Mouse (Mus musculus) c-Kit-positive CD71-positive TER-119-positive erythroid progenitor cells, embryonic 14.5 days (primary cell): Measurements from ENCODE around the gene Ttc23.

Experiments
- DNase-seq: peaks from one replicate; pipeline ENCODE4 v3.0.0-alpha.2; 2013; ENCODE audit warnings: low spot score

Gene Ttc23

DNA sequence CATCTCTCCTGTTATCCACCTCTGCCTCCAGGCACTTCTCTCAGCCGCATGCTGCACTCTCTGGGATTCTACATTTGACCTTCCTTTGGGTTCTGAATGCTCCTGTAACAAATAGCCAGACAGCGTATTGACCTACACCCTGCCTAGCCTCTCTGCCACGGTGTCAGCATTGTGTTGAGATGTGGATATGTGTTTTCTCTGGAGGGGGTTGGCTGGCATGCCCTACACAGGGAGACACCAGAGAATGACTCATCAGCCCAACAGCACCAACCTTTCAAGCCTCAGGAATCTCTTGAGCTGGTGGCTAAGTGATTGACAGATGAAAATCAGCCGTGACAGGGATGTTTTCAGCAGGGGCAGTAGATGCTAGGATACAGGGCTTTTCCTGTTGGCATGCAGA lies 153.8 kb downstream of the Ttc23 start:
- DNase-seq: no peak

DNA sequence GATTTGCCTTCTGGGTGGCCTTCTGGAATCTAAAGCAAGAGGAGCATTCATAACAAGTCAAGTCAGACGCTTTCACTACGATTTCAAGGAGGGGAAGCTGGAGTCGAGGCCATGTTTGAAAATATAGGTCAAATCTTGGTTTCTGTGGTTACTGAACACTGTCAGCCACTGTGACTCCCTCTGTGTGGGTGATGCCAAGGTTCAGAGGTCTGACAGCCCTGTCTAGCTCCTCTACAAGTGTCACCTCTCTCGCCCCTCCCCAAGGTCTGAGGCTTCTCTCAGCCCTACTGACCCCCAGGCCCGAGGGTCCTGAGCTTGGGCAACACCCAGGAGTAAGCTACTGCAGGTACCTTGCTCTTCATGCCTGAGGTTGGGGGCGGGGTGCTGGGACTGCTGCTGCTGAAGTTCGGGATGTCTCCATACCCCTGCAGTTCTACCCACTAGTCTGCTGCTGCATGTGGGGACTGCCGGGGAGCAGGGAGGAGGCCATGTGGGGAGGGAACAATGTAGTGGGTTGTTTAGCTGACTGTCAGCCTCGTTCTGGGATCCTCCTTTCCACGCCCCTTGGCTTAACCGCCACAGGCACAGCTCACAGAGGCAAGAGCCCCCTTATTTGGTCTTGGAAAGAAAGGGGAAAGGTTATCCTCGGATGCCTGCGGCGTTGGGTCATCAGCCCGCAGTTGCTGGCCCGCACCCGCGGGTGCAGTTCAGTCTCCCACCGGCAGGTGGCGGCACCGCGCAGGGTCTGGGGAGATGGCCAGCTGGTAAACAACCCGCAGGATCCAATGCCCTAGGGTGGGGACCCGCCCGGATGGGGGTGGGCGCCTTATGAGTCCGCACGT lies 156.0 kb downstream of the Ttc23 start:
- DNase-seq: peak; percentile 37

DNA sequence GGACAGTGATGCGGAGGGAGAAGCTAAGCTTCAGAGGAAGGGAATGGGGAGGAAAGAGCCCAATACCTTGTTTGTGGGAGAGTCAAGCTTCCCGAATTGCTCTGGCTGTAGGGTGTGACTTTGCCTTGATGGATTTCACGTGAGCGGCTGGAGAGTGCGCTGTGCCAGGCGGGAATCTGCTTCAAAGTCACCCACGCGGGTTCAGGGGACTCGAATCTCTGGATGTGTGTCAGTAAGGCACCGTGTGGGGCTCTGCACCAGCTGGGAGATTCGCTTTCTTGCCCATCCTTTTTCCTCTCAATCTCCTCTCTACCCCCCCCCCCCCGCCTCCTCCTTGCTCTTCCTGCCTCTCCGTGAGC lies 156.6 kb downstream of the Ttc23 start:
- no peak for DNase-seq
